Mouse (Mus musculus): ENCODE results near the gene Cmss1. TPM values are rescaled to one million over a fixed set of nuclear protein-coding genes. Genes with fewer than 3 reads are reported as not detected.

Cmss1 gene
- polyA plus RNA-seq, 1 experiment, result 2.6 TPM

- Histone ChIP-seq H3K27me3 (ENCODE audit: control insufficient read depth, insufficient read depth, low read length) (no peaks in the 10 kb centered on the region), H3K4me3 (ENCODE audit: low read depth, low read length) (no peak overlapping the region), H3K27ac (ENCODE audit: insufficient read depth, low read depth, low read length) (no peak overlapping the region), H3K36me3 (ENCODE audit: control insufficient read depth, insufficient read depth, low read length) (no peaks in the 10 kb centered on the region), H3K4me1 (ENCODE audit: control insufficient read depth, insufficient read depth, insufficient read length, low read length) (peaks cover 3% of the 10 kb centered on the region; the same call in 1 of the 2 replicates)
- 79% methylated on average over 4 of the region's 4 CpGs for WGBS
- TF ChIP-seq CTCF (IDR thresholded peaks at IDR 0.05; ENCODE audit: extremely low read depth, insufficient read length, insufficient replicate concordance, low read depth, low read length) (no peak), POLR2A (IDR thresholded peaks at IDR 0.05; ENCODE audit: low read depth, low read length) (no peak)
Observed at GRCm38 (mm10) chr16:57469301-57469700, 137.4 kb downstream of the Cmss1 start.

GRCm38 (mm10) chr16:57465386-57465913, 141.2 kb downstream of the Cmss1 start:
- H3K27ac ChIP-seq (ENCODE audit: insufficient read depth, low read depth, low read length), result no peak overlapping the region
- WGBS, result 43% methylated on average over 9 of the region's 9 CpGs
- TF ChIP-seq POLR2A (IDR thresholded peaks at IDR 0.05; ENCODE audit: low read depth, low read length) (no peak), CTCF (IDR thresholded peaks at IDR 0.05; ENCODE audit: extremely low read depth, insufficient read length, insufficient replicate concordance, low read depth, low read length) (no peak)
- no peak overlapping the region for H3K4me3 ChIP-seq (ENCODE audit: low read depth, low read length)
- H3K27me3 ChIP-seq (ENCODE audit: control insufficient read depth, insufficient read depth, low read length), result no peaks in the 10 kb centered on the region
- H3K36me3 ChIP-seq (ENCODE audit: control insufficient read depth, insufficient read depth, low read length), result no peaks in the 10 kb centered on the region
- H3K4me1 ChIP-seq (ENCODE audit: control insufficient read depth, insufficient read depth, insufficient read length, low read length), result no peaks in the 10 kb centered on the region; the same call in 1 of the 2 replicates

DNA sequence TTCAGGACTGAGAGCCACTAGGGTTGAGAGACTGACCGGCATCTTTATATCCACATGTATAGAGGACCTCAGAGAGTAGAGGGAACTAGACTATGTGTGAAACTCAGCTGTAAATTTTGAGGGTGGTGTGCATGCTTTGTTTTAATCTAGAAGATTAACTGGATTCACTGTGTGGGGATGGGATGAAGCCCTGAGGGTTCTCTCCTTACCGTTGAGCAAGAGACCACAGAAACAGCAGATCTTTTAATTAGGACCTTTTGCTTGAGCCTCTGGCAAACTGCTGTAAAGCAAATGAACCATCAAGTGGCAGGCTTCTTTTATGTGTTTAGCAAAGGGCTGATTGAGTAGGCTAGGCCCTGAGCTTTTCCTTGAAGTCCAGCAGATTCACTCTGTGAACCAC, 150.7 kb downstream of the Cmss1 start:
- H3K27ac ChIP-seq (ENCODE audit: insufficient read depth, low read depth, low read length), result no peak overlapping the region
- 85% methylated on average over 2 of the region's 2 CpGs for WGBS
- H3K36me3 ChIP-seq (ENCODE audit: control insufficient read depth, insufficient read depth, low read length), result no peaks in the 10 kb centered on the region
- H3K4me3 ChIP-seq (ENCODE audit: low read depth, low read length), result no peak overlapping the region
- TF ChIP-seq CTCF (IDR thresholded peaks at IDR 0.05; ENCODE audit: extremely low read depth, insufficient read length, insufficient replicate concordance, low read depth, low read length) (no peak), POLR2A (IDR thresholded peaks at IDR 0.05; ENCODE audit: low read depth, low read length) (no peak)
- no peaks in the 10 kb centered on the region for H3K27me3 ChIP-seq (ENCODE audit: control insufficient read depth, insufficient read depth, low read length)
- H3K4me1 ChIP-seq (ENCODE audit: control insufficient read depth, insufficient read depth, insufficient read length, low read length), result peaks cover 10% of the 10 kb centered on the region; the same call in 1 of the 2 replicates

DNA sequence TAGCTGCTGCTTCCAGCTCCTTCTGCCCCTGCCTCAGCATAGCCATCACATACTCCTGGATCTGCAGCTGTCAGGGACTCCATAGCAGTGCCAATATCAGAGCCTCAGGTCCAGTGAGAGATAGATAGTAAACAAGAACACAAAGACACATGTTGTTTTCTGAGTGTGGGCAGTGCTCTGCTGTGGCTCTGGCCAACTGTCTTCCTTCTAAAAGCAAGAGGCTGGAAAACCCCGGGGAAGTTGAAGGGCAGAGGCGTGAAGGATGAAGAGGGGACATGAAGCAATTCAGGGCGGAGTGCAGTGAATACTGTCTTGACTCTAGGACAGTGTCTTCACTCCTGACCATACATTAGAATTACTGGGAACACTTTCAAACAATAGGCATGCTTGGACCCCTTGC, 151.1 kb downstream of the Cmss1 start:
- WGBS, result 67% methylated on average over 3 of the region's 3 CpGs
- no peak overlapping the region for H3K4me3 ChIP-seq (ENCODE audit: low read depth, low read length)
- no peak overlapping the region for H3K27ac ChIP-seq (ENCODE audit: insufficient read depth, low read depth, low read length)
- TF ChIP-seq POLR2A (IDR thresholded peaks at IDR 0.05; ENCODE audit: low read depth, low read length) (no peak), CTCF (IDR thresholded peaks at IDR 0.05; ENCODE audit: extremely low read depth, insufficient read length, insufficient replicate concordance, low read depth, low read length) (no peak)
- H3K27me3 ChIP-seq (ENCODE audit: control insufficient read depth, insufficient read depth, low read length), result no peaks in the 10 kb centered on the region
- H3K36me3 ChIP-seq (ENCODE audit: control insufficient read depth, insufficient read depth, low read length), result no peaks in the 10 kb centered on the region
- peaks cover 10% of the 10 kb centered on the region; the same call in 1 of the 2 replicates for H3K4me1 ChIP-seq (ENCODE audit: control insufficient read depth, insufficient read depth, insufficient read length, low read length)

- WGBS, result 66% methylated on average over 8 of the region's 8 CpGs
- H3K4me3 ChIP-seq (ENCODE audit: low read depth, low read length), result no peak overlapping the region
- no peak for TF ChIP-seq POLR2A (IDR thresholded peaks at IDR 0.05; ENCODE audit: low read depth, low read length)
- no peak for TF ChIP-seq CTCF (IDR thresholded peaks at IDR 0.05; ENCODE audit: extremely low read depth, insufficient read length, insufficient replicate concordance, low read depth, low read length)
Observed at GRCm38 (mm10) chr16:57454106-57454763, 152.4 kb downstream of the Cmss1 start.

GRCm38 (mm10) chr16:57453009-57453408, 153.7 kb downstream of the Cmss1 start:
- TF ChIP-seq POLR2A (IDR thresholded peaks at IDR 0.05; ENCODE audit: low read depth, low read length) (no peak), CTCF (IDR thresholded peaks at IDR 0.05; ENCODE audit: extremely low read depth, insufficient read length, insufficient replicate concordance, low read depth, low read length) (no peak)
- no peak overlapping the region for H3K4me3 ChIP-seq (ENCODE audit: low read depth, low read length)
- H3K27me3 ChIP-seq (ENCODE audit: control insufficient read depth, insufficient read depth, low read length), result no peaks in the 10 kb centered on the region
- H3K4me1 ChIP-seq (ENCODE audit: control insufficient read depth, insufficient read depth, insufficient read length, low read length), result peaks cover 10% of the 10 kb centered on the region; the same call in 1 of the 2 replicates
- 19% methylated on average over 7 of the region's 7 CpGs for WGBS
- no peak overlapping the region for H3K27ac ChIP-seq (ENCODE audit: insufficient read depth, low read depth, low read length)
- no peaks in the 10 kb centered on the region for H3K36me3 ChIP-seq (ENCODE audit: control insufficient read depth, insufficient read depth, low read length)

More at GRCm38 (mm10) chr16:57454106-57454763, 152.4 kb downstream of the Cmss1 start:
- no peak overlapping the region for H3K27ac ChIP-seq (ENCODE audit: insufficient read depth, low read depth, low read length)
- no peaks in the 10 kb centered on the region for H3K27me3 ChIP-seq (ENCODE audit: control insufficient read depth, insufficient read depth, low read length)
- no peaks in the 10 kb centered on the region for H3K36me3 ChIP-seq (ENCODE audit: control insufficient read depth, insufficient read depth, low read length)
- peaks cover 10% of the 10 kb centered on the region; the same call in 1 of the 2 replicates for H3K4me1 ChIP-seq (ENCODE audit: control insufficient read depth, insufficient read depth, insufficient read length, low read length)

Measured in small intestine, adult 2 months (tissue).